Mouse (Mus musculus): Measurements from ENCODE around the gene Gm17018. TPM values are rescaled to one million over a fixed set of nuclear protein-coding genes. Genes with fewer than 3 reads are reported as not detected.
A peak's percentile ranks its signal among the peaks of the same experiment; 100 is the strongest.

Gene Gm17018
- total RNA-seq, 2 experiments from 2014 or later = 55.4 to 58.4 TPM

DNA sequence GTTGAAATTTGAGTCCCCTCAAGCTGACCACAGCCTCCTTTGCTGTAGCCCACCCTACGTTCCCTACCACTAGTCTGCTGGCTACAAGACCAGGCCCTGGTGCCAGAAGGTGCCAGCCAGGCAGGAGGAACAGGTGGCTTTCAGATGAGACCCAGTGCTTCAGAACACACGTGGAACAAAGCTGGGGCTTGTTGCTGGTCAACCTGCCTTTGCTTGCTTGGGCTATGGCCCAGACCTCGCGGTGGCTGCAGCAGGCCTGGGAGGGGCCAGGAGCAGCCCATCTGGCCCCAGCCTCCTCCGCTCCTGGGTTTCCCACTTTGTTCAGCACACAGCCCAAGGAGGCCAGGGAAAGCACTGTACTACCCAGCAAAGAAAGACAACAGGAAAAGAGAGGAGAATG, 50.4 kb downstream of the Gm17018 start:
- intact Hi-C loops (cut with DNase I) = no loop called here
- DNase-seq (ENCODE audit: extremely low spot score in 1 of 2, low spot score in 2 of 2) = no peak

DNA sequence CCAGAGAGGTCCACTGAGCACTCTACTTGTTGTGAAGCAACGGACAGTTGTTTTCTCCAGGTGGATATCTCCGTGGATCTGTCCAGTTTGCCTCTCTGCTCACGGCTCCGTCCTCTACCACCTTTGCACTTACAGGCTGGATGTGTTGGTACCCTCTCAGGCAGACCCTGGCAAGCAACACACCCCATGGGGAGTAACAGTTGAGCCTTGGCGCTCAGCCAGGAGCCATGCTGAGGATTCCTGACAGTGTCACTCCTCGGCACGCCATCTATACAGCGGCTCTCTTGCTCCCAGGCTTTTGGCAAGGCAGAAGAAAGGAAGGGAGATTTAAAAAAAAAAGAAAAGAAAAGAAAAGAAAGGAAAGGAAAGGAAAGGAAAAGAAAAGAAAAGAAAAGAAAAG, 54.0 kb downstream of the Gm17018 start:
- peak in 1 of 2 experiments; percentile 47 for DNase-seq (ENCODE audit: extremely low spot score in 1 of 2, low spot score in 2 of 2)
- intact Hi-C loops (cut with DNase I) = no loop called here

DNA sequence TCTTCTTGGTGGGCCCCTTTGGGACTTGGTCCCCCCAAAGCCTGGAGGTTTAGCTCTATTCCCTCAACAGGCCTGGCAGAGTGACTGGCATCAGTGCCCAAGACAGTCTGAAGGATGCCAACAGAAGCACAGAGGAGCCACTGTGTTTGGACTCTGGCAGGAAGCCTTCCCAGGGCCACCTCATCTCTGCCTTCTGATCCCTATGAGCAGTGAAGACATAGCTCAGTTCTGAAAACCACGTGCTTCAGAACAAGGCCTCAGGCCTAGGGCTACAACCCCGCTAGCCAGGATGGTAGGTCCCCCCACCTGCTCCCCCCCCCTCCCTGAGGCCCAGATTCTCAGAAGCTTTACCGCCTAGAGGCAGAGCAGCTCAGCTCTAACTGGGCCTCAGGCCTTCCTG, 54.5 kb downstream of the Gm17018 start:
- intact Hi-C loops (cut with DNase I) = no loop called here
- peak in 1 of 2 experiments; percentile 47 for DNase-seq (ENCODE audit: extremely low spot score in 1 of 2, low spot score in 2 of 2)

DNA sequence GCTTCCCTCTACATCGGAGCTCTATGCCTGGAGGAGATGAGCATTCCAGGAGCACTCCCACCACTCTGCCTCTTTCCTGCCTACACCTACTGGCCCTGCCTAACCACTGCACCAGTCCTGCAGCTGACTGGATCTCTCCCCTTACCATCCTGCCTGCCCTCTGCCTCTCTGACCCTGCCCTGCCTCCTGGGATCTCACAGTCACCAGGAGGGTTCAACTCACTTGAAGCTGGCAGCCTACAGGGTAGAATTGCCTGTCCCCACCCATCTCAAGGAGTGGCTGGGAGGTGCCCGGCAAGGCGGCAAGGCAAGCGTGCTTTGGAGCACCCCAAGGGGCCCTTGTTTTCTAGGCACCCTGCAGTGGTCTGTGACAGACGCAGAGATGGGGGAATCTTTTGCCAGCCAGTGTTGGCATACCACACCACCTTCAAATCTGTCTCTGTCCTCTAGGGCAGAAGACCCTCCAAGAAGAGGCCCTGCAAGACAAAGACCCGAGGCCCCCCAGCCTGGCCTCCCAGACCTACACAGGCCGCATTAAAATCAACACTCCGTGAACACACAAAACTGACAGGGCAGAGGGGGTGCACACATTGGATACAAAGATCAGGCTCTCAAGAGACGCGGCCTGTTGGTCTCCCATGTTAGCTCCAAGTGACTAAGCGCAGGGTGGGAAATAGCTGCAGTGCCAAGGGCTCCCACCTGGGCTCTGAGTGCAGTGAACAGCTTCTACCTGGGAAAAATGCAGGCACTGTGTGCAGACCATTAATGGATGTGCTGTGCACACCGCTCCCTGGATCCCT, 55.2 kb downstream of the Gm17018 start:
- no peak for DNase-seq (ENCODE audit: extremely low spot score in 1 of 2, low spot score in 2 of 2)
- intact Hi-C loops (cut with DNase I) = no loop called here

DNA sequence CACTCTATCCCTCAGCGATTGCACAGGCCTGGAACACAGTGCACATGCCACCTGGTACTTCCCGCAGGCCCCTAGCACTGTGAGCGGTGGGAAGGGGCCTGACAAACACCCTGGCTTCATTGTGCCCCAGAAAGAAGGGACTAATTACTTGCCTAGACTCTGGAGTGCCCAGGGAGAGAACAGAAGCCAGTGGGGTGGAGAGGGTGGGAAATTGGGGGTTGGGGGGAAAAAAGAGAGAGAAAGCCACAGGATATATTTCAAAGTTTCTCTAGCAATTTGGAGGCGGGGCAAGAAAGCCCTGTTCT, 55.8 kb downstream of the Gm17018 start:
- DNase-seq (ENCODE audit: extremely low spot score in 1 of 2, low spot score in 2 of 2) = no peak
- intact Hi-C loops (cut with DNase I) = no loop called here

DNA sequence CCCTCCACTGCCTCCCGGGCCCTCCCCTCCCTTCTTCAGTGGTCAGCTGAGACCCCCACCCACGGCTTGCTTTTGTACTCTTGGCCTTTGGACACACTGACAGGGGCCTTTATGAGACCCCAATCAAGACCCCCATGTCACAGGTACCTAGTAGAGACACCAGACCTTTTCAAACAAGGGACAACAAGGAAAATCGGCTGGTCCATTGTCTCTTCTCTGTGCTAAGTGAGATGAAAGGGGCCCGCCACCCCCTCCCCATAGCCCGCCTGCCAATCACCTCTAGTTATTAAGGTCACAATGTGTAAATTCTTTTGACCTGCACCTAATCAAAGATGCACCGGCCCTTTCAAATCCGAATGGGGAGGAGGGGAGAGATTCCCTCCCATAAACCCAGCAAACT, 56.3 kb downstream of the Gm17018 start:
- intact Hi-C loops (cut with DNase I) = no loop called here
- DNase-seq (ENCODE audit: extremely low spot score in 1 of 2, low spot score in 2 of 2) = no peak

DNA sequence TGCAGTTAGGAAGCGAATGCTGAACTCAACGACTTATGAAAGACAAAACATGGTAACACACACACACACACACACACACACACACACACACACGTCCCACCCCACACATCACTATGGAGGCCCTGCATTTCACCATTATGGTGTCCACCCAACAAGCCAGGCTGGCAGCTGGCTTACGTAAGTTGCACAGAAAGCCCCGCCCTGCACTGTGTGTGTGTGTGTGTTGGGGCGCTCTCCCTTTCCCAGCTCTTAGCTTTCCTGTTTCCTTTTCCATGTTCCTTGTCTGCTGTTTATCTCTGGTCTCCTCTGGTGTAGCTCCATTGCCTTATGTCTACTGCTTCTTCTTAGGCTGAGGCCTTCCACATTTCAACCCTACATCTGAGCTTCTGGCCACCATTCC, 57.8 kb downstream of the Gm17018 start:
- no peak for DNase-seq (ENCODE audit: extremely low spot score in 1 of 2, low spot score in 2 of 2)
- intact Hi-C loops (cut with DNase I) = no loop called here

DNA sequence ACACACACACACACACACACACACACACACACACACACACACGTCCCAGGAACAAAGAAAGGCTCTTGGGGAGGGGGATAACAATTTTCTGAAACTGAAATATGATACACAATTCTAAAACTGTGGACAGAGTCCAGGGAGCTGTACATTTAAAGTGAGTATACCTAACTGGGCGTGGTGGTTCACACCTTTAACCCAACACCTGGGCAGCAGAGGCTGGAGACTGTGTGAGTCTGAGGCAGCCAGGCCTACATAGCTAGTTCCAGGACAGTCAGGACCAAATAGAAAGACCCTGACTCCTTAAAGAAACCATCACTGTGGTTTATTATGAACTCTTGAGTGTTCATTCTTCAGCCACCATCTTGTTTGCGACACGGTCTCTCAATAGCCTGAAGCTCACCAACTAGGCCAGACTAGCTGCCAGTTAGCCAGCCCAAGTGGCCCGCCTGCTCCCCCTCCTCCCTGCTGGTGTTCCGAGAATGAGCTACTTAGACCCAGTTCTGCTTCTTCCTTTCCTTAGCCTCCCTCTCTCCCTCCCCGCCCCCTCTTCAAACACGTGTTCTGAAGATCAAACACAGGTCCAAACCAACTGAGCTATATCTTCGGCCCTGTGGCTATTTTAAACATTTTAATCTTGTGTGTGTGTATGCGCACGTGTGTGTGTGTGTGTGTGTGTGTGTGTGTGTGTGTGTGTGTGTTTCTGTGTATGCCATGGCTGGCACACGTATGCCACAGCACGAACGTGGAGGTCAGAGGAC, 59.5 kb downstream of the Gm17018 start:
- intact Hi-C loops (cut with DNase I) = no loop called here
- no peak for DNase-seq (ENCODE audit: extremely low spot score in 1 of 2, low spot score in 2 of 2)

DNA sequence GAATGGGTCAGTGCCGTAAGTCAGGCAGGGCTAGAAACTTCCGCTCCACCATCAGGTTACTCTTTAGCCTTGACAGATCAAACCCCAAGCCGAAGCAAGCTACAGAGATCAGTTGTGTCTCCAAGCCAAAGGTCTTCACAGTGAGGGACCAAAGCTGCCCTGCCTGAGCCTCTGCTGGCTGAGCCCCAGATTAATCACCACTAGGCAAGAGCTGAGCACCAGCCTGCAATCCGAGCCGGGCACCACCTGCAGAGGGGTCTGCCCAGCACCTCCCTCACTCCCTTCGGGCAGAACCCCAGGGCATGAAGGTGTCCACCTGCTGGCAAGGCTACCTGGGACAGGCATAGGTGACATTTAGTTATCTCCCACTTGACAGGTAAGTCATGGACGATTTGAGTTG, 60.6 kb downstream of the Gm17018 start:
- intact Hi-C loops (cut with DNase I) = no loop called here
- no peak for DNase-seq (ENCODE audit: extremely low spot score in 1 of 2, low spot score in 2 of 2)

DNA sequence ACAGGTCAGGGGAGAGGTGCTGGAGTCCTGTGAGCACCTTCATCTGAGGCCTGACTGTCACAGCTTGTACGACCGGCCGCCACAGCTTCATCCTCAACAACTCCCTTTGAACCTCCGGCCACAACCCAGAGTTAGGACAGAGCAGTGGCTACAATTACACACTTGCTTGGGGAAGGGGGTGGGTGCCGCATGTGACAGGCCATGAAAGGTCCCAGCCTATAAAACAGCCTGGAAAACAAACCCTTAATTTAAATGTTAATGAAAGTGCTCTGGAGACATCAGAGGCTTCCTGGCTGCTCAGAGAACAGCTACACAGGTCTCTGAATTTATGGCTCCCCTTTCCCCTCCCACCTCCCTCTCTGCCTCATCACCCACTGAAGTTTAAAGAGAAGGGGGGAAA, 61.7 kb downstream of the Gm17018 start:
- no peak for DNase-seq (ENCODE audit: extremely low spot score in 1 of 2, low spot score in 2 of 2)
- intact Hi-C loops (cut with DNase I) = no loop called here

DNA sequence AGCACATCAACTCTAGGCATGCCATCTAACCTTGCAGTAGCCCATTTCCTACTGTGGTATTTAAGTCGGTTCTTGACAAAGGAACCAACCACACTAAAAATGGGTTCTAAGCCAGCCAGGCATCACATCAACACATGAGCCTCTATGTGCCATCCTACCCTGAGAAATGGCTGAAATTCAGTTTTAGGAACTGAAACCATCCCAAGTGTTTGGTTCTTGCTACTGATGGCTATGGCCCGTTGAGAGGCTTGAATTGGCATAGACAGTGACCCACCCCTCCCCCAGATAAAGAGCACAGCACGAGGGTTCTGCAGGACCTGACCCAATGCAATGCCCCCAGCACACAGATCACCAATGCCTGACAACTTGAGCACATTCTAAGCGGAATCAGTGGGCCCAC, 63.3 kb downstream of the Gm17018 start:
- intact Hi-C loops (cut with DNase I) = no loop called here

DNA sequence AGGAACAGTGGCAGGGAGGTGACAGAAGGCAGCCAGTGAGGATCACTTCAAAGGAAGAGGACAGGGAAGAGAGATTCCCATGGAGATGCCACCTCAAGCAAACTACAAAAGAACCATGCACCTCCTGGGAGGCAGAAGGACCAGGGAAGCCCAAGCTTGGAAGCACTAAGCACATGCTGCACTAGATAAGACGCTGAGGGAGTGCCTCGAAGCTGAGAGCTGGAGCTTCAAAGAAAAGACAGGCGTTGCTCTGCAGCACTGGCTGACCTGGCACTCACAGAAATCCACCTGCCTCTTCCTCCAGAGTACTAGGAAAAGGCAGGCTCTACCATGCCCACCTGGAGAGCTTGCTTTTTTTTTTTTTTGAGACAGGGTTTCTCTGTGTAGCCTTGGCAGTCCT, 66.6 kb downstream of the Gm17018 start:
- intact Hi-C loops (cut with DNase I) = no loop called here
- DNase-seq (ENCODE audit: extremely low spot score in 1 of 2, low spot score in 2 of 2) = no peak

More for the DNA sequence above, 63.3 kb downstream of the Gm17018 start:
- no peak for DNase-seq (ENCODE audit: extremely low spot score in 1 of 2, low spot score in 2 of 2)

DNA sequence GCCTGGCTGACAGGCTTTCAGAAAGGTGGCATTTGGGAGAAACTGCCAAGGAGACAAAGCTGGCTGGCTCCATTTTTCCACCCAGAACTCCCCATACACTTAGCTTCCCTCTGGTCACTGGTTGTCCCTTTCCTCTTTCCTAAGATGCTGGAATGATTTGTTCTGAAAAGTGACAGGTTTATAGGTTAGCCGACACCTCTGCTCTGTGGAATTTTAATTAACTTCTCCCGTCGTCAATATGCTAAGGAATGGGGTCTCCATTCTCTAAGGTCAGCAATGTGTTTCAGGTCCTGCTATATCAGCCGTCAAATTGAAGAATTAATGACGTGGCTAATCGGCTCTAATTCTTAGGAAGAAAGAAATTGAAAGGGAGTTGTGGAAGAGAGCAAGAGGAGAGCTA, 68.2 kb downstream of the Gm17018 start:
- intact Hi-C loops (cut with DNase I) = no loop called here
- DNase-seq (ENCODE audit: extremely low spot score in 1 of 2, low spot score in 2 of 2) = no peak

DNA sequence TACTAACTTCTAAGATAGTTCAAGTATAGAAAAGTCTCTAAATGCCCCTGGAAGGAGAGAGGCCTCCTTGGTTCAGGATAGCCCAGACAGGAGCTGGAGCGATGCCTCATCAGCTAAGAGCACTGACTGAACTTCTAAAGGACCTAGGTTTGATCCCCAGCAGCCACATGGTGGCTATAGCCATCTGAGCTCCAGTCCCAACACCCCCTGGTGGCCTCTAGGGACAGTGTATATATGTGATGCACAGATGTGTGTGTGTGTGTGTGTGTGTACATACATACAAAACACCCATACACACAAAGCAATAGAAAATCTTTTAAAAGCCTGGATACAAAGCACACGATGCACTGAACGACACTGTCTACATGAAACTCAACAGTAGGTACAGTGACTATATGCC, 68.8 kb downstream of the Gm17018 start:
- intact Hi-C loops (cut with DNase I) = no loop called here
- DNase-seq (ENCODE audit: extremely low spot score in 1 of 2, low spot score in 2 of 2) = no peak

Other genes starting within 250 kb of the Gm17018 start
- gene Btrc, start 196.9 kb upstream of the Gm17018 start, total RNA-seq (2021) = 10 to 100 TPM; 88.9 to 89.8 TPM
- 1 to 10 TPM; 5.4 to 5.8 TPM for gene Poll, start 84 bp upstream of the Gm17018 start, total RNA-seq (2021)
- gene Fbxw4, start 99.7 kb downstream of the Gm17018 start, total RNA-seq (2021) = 10 to 100 TPM; 28.7 to 33.3 TPM
- not detected for gene Fgf8, start 182.3 kb downstream of the Gm17018 start, total RNA-seq (2021)
- 10 to 100 TPM in 1 of 2 experiments, 1 to 10 TPM in 1; 9.7 to 11.1 TPM for gene Npm3, start 189.0 kb downstream of the Gm17018 start, total RNA-seq (2021)
- 100 to 1,000 TPM; 146 to 152 TPM for gene Mgea5, start 223.2 kb downstream of the Gm17018 start, total RNA-seq (2021)